Mouse (Mus musculus): ENCODE data around the gene Depdc7. TPM values are rescaled to one million over a fixed set of nuclear protein-coding genes. Genes with fewer than 3 reads are reported as not detected.

Gene Depdc7
- polyA plus RNA-seq, 1 experiment from 2014 or later, result 3.0 TPM

GRCm38 (mm10) chr2:104688724-104689123 is 54.0 kb downstream of the Depdc7 start:
- H3K9ac ChIP-seq (ENCODE audit: low read depth, low read length), result no peak overlapping the region
- H3K4me3 ChIP-seq (ENCODE audit: low read depth, low read length), result no peak overlapping the region
- no peaks in the 10 kb centered on the region for H3K9me3 ChIP-seq (replicated peaks; ENCODE audit: control insufficient read depth, low read length)
- H3K4me1 ChIP-seq (ENCODE audit: control insufficient read depth, insufficient read depth, low read length), result no peaks in the 10 kb centered on the region
- no peak overlapping the region for H3K4me2 ChIP-seq
- 74% methylated on average over 8 of the region's 8 CpGs for WGBS (ENCODE audit: insufficient replicate concordance)
- ATAC-seq (replicated peaks; ENCODE audit: insufficient number of reproducible peaks, low FRiP score, low TSS enrichment), result no peak
- H3K36me3 ChIP-seq (ENCODE audit: control insufficient read depth, insufficient read depth, low read length), result peaks cover 3% of the 10 kb centered on the region; the same call in 1 of the 2 replicates
- H3K27me3 ChIP-seq (ENCODE audit: control insufficient read depth, insufficient read depth, low read length), result no peaks in the 10 kb centered on the region
- no peak overlapping the region for H3K27ac ChIP-seq (ENCODE audit: low read depth, low read length)

GRCm38 (mm10) chr2:104688321-104688720 is 54.4 kb downstream of the Depdc7 start:
- Histone ChIP-seq H3K9me3 (replicated peaks; ENCODE audit: control insufficient read depth, low read length) (no peaks in the 10 kb centered on the region), H3K9ac (ENCODE audit: low read depth, low read length) (no peak overlapping the region), H3K4me1 (ENCODE audit: control insufficient read depth, insufficient read depth, low read length) (no peaks in the 10 kb centered on the region), H3K4me3 (ENCODE audit: low read depth, low read length) (no peak overlapping the region), H3K27me3 (ENCODE audit: control insufficient read depth, insufficient read depth, low read length) (no peaks in the 10 kb centered on the region), H3K27ac (ENCODE audit: low read depth, low read length) (no peak overlapping the region), H3K36me3 (ENCODE audit: control insufficient read depth, insufficient read depth, low read length) (peaks cover 3% of the 10 kb centered on the region; the same call in 1 of the 2 replicates), H3K4me2 (no peak overlapping the region)
- WGBS (ENCODE audit: insufficient replicate concordance), result 63% methylated on average over 3 of the region's 3 CpGs
- no peak for ATAC-seq (replicated peaks; ENCODE audit: insufficient number of reproducible peaks, low FRiP score, low TSS enrichment)

GRCm38 (mm10) chr2:104687261-104687660 is 55.4 kb downstream of the Depdc7 start:
- H3K9ac ChIP-seq (ENCODE audit: low read depth, low read length), result no peak overlapping the region
- H3K27me3 ChIP-seq (ENCODE audit: control insufficient read depth, insufficient read depth, low read length), result no peaks in the 10 kb centered on the region
- no peak overlapping the region for H3K27ac ChIP-seq (ENCODE audit: low read depth, low read length)
- no peak overlapping the region for H3K4me2 ChIP-seq
- 58% methylated on average over 3 of the region's 3 CpGs for WGBS (ENCODE audit: insufficient replicate concordance)
- H3K36me3 ChIP-seq (ENCODE audit: control insufficient read depth, insufficient read depth, low read length), result peaks cover 3% of the 10 kb centered on the region; the same call in 1 of the 2 replicates
- no peaks in the 10 kb centered on the region for H3K9me3 ChIP-seq (replicated peaks; ENCODE audit: control insufficient read depth, low read length)
- no peaks in the 10 kb centered on the region for H3K4me1 ChIP-seq (ENCODE audit: control insufficient read depth, insufficient read depth, low read length)
- no peak overlapping the region for H3K4me3 ChIP-seq (ENCODE audit: low read depth, low read length)
- no peak for ATAC-seq (replicated peaks; ENCODE audit: insufficient number of reproducible peaks, low FRiP score, low TSS enrichment)

GRCm38 (mm10) chr2:104685418-104685817 is 57.3 kb downstream of the Depdc7 start:
- Histone ChIP-seq H3K36me3 (ENCODE audit: control insufficient read depth, insufficient read depth, low read length) (peaks cover 3% of the 10 kb centered on the region; the same call in 1 of the 2 replicates), H3K9me3 (replicated peaks; ENCODE audit: control insufficient read depth, low read length) (no peaks in the 10 kb centered on the region), H3K27ac (ENCODE audit: low read depth, low read length) (no peak overlapping the region), H3K4me2 (peak overlapping the region; percentile 29; the same call in 1 of the 2 replicates), H3K27me3 (ENCODE audit: control insufficient read depth, insufficient read depth, low read length) (no peaks in the 10 kb centered on the region), H3K9ac (ENCODE audit: low read depth, low read length) (no peak overlapping the region), H3K4me1 (ENCODE audit: control insufficient read depth, insufficient read depth, low read length) (no peaks in the 10 kb centered on the region), H3K4me3 (ENCODE audit: low read depth, low read length) (no peak overlapping the region)
- WGBS (ENCODE audit: insufficient replicate concordance), result 6% methylated on average over 13 of the region's 13 CpGs
- peak; percentile 80 for ATAC-seq (replicated peaks; ENCODE audit: insufficient number of reproducible peaks, low FRiP score, low TSS enrichment)

- Histone ChIP-seq H3K9me3 (replicated peaks; ENCODE audit: control insufficient read depth, low read length) (no peaks in the 10 kb centered on the region), H3K36me3 (ENCODE audit: control insufficient read depth, insufficient read depth, low read length) (peaks cover 3% of the 10 kb centered on the region; the same call in 1 of the 2 replicates), H3K4me1 (ENCODE audit: control insufficient read depth, insufficient read depth, low read length) (no peaks in the 10 kb centered on the region), H3K9ac (ENCODE audit: low read depth, low read length) (no peak overlapping the region), H3K27me3 (ENCODE audit: control insufficient read depth, insufficient read depth, low read length) (no peaks in the 10 kb centered on the region), H3K4me3 (ENCODE audit: low read depth, low read length) (no peak overlapping the region), H3K4me2 (no peak overlapping the region; the same call in 1 of the 2 replicates), H3K27ac (ENCODE audit: low read depth, low read length) (no peak overlapping the region)
- no peak for ATAC-seq (replicated peaks; ENCODE audit: insufficient number of reproducible peaks, low FRiP score, low TSS enrichment)
- 78% methylated on average over 4 of the region's 4 CpGs for WGBS (ENCODE audit: insufficient replicate concordance)
These were observed 57.9 kb downstream of the Depdc7 start for GRCm38 (mm10) chr2:104684771-104685170.

GRCm38 (mm10) chr2:104677326-104677725 is 65.4 kb downstream of the Depdc7 start:
- Histone ChIP-seq H3K4me2 (no peak overlapping the region), H3K36me3 (ENCODE audit: control insufficient read depth, insufficient read depth, low read length) (no peaks in the 10 kb centered on the region; the same call in 1 of the 2 replicates), H3K4me3 (ENCODE audit: low read depth, low read length) (no peak overlapping the region), H3K9ac (ENCODE audit: low read depth, low read length) (no peak overlapping the region), H3K27me3 (ENCODE audit: control insufficient read depth, insufficient read depth, low read length) (no peaks in the 10 kb centered on the region), H3K9me3 (replicated peaks; ENCODE audit: control insufficient read depth, low read length) (no peaks in the 10 kb centered on the region), H3K27ac (ENCODE audit: low read depth, low read length) (no peak overlapping the region), H3K4me1 (ENCODE audit: control insufficient read depth, insufficient read depth, low read length) (no peaks in the 10 kb centered on the region)
- 77% methylated on average over 3 of the region's 3 CpGs for WGBS (ENCODE audit: insufficient replicate concordance)
- ATAC-seq (replicated peaks; ENCODE audit: insufficient number of reproducible peaks, low FRiP score, low TSS enrichment), result no peak

Other genes starting within 250 kb of the Depdc7 start
- gene Hipk3, start 248.4 kb downstream of the Depdc7 start, polyA plus RNA-seq (2014; fragmentation: Nextera tagmentation; extraction: Ambion mirVana), result 48.1 and 61.9 TPM in 2 replicates
- gene Cstf3, start 152.4 kb downstream of the Depdc7 start, polyA plus RNA-seq (2014; fragmentation: Nextera tagmentation; extraction: Ambion mirVana), result 62.4 and 69.0 TPM in 2 replicates
- 32.5 and 36.0 TPM in 2 replicates for gene Tcp11l1, start 30.7 kb downstream of the Depdc7 start, polyA plus RNA-seq (2014; fragmentation: Nextera tagmentation; extraction: Ambion mirVana)
- gene Pin1rt1, start 26.5 kb downstream of the Depdc7 start, polyA plus RNA-seq (2014; fragmentation: Nextera tagmentation; extraction: Ambion mirVana), result not detected in 2 replicates
- gene Qser1, start 73.9 kb upstream of the Depdc7 start, polyA plus RNA-seq (2014; fragmentation: Nextera tagmentation; extraction: Ambion mirVana), result 10.8 and 12.4 TPM in 2 replicates
- 0.44 and 0.47 TPM in 2 replicates for gene Prrg4, start 107.0 kb upstream of the Depdc7 start, polyA plus RNA-seq (2014; fragmentation: Nextera tagmentation; extraction: Ambion mirVana)
- gene Ccdc73, start 124.9 kb upstream of the Depdc7 start, polyA plus RNA-seq (2014; fragmentation: Nextera tagmentation; extraction: Ambion mirVana), result 4.7 and 7.9 TPM in 2 replicates

All from heart, embryonic 11.5 days (tissue).